Mouse (Mus musculus) lung, adult 2 months (tissue): ENCODE results near the gene Trpd52l3.

Experiments
- CTCF ChIP-seq: fragments of 200-500 bp; IDR thresholded peaks from 2 replicates; pipeline ENCODE4 v1.5.1; 2011; ENCODE audit warnings: mild to moderate bottlenecking, low read length, control low read depth; ENCODE audit not compliant: insufficient read depth
- POLR2A ChIP-seq: fragments of 200-500 bp; IDR thresholded peaks from 2 replicates; pipeline ENCODE4 v1.6.1; 2011; ENCODE audit warnings: low read depth, mild to moderate bottlenecking, control low read depth, low read length, borderline replicate concordance; ENCODE audit errors: extremely low read depth

DNA sequence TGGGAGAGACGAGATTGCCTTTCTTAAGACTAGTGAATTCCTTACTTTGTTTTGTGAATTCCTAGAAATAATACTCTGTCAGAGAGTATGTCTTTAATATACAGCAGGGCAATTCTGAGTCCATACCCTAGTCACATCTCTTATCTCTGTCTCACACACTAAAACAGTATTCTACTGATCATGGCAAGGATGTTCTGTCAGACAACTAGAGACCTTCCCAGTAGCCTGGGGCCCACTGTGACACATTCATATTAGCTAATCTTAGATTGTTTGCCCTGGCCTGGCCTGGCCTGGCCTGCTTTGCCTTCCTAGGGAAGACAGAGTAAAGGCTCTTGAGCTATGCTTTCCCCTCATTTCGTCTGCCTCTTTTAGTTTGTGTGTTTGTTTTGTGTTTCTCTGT is 47.0 kb downstream of the Trpd52l3 start:
- no peak for TF ChIP-seq CTCF
- no peak for TF ChIP-seq POLR2A
